Mouse (Mus musculus) testis, adult 2 months (tissue): ENCODE measurements around the gene Xpot.

ENCODE experiments used
- CTCF ChIP-seq: fragments of 200-500 bp; IDR thresholded peaks from 2 replicates; pipeline ENCODE4 v1.5.1; 2012; ENCODE audit warnings: low read depth, mild to moderate bottlenecking, inconsistent platforms, low read length, moderate library complexity; ENCODE audit not compliant: control insufficient read depth, insufficient read depth, insufficient replicate concordance
- POLR2A ChIP-seq: fragments of 200-500 bp; IDR thresholded peaks from 2 replicates; pipeline ENCODE4 v1.6.1; 2012; ENCODE audit warnings: low read depth, mild to moderate bottlenecking, inconsistent platforms, low read length, moderate library complexity; ENCODE audit not compliant: control insufficient read depth

DNA sequence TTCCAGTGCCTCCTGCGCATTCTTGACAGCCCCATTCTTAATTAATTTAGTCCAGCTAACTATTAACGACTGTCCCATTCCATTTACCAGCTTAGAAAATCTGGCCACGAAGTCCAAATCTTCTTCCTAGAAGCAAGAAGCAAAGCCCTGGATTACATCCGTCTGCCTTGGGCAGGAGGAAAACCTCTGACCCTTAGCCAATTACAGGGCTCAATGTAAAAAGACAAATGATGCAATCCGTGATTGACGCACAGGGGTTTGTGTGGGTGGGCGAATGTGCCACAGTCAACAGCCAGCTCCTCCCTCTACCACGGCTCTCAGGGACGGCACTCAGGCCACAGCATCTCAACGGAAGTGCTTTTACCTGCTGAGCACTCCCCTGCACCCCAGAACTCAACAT, 14.5 kb downstream of the Xpot start:
- TF ChIP-seq CTCF, result no peak
- TF ChIP-seq POLR2A, result no peak
